Mouse (Mus musculus) layer of hippocampus, adult 9-11 months (tissue): ENCODE measurements around the gene Vpreb1.
"Not testable (repeated sequence)": the region's sequence is repeated elsewhere in the genome, so short reads cannot be mapped to it uniquely, and the experiment has no call there.

Experiments used
- DNase-seq: peaks from one replicate; pipeline ENCODE4 v3.0.0; 2022

Vpreb1 gene

DNA sequence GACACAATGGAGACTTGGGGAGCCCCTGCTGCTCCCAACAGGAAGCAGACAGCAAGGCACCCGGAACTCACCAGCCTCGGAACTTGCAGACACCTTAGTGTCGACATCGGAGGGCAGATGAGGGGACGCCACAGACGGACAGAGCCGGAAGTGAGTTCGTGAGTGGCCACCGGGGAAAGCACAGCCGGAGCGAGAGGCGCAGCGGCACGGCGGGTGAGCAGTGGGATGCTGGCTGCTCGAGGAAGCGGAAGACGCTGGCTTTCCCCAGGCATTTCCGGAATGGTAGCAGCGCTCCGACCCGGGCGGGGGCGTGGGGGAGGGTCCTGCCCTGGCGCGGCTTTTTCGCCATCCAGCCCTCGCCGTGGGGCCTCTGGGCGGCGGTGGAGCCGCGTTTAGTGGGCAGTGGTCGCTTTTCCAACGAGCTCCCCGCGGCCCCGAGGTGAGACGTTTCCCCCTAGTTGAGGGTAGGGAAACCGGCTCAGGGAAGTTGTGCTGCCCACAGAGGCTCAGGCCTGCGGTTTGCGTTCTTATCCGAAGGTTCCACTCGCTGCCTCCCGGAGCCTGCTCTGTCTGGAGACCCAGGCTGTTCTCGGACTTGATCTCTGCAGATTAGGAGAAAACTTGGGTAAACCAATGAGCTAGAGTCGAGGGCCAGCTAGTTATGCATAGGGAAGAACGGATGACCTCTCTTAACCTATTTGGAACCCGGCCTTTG lies at the start of gene Vpreb1, which contains the start of gene Top3b:
Vpreb1 (minus strand) TSS at position 227 of the 715 bp plus-strand sequence.
Top3b (plus strand) TSS at position 120 of the 715 bp plus-strand sequence.
- DNase-seq, result peak; percentile 93

- peak; percentile 77 for DNase-seq
Measured at GRCm38 (mm10) chr16:16918441-16919117, 47.9 kb upstream of the Vpreb1 start.

DNA sequence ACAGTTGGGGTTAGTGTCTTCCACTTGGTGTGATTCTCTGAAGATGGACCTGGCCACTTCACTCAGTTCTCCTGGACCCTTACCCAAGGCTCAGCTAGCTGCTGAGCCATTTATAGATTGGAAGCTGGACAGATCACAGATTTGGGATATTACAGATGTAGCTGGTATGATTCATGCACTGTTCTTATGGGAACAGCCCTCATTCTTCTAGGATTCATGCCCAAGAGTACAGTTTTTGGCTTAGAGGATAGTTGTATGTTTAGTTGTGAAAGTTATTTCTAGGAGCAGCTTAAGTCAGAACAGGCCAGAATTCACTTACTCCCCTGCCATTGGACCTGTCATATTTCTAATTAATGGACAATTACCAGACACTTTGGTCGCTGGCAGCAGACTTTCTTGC lies 42.8 kb upstream of the Vpreb1 start:
- DNase-seq, result no peak

DNA sequence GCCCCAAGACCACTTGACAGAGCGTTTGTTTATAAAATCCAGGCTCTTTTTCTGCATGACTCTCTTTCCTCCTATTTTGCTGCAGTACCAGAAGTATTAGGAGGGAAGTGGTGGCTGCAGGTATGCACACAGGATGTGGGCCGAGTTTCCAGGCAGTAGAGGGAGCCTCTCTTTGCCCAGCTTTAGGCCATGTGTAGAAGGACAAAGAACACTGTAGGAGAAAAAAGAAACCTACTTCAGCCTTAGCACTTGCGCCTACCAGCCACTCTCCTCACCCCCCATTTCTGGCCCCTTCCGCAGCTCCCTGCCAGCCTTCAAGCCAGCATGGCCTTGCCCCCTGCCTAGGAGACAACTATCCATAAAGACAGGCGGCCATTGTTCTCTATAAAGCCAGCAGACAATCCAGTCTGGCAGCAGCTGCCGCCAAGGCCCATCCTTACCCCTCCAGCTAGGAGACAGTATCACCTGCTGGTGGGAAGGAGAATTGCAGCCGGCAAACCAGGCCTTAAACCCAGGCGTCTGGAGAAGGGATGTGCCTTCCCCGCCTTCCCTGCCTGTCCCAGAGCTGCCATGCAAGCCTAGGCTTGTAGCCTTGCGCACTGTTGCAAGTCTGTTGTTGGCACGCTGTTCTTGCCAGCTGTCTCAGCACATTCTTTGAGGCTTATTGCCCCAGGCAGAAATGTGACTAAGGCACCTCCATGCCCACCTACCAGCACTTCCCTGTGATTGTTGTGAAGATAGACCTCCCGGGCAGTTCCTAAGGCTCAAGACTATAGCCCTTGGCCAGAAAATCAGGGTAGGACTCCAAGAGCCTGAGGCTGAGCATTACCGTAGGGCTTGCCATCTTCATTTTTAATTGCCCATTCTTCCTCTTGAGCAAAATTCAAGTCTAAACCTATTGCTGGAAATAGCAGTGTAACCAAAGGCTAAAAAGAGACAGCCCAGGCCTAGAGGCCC lies 41.3 kb upstream of the Vpreb1 start:
- peak; percentile 80 for DNase-seq

DNA sequence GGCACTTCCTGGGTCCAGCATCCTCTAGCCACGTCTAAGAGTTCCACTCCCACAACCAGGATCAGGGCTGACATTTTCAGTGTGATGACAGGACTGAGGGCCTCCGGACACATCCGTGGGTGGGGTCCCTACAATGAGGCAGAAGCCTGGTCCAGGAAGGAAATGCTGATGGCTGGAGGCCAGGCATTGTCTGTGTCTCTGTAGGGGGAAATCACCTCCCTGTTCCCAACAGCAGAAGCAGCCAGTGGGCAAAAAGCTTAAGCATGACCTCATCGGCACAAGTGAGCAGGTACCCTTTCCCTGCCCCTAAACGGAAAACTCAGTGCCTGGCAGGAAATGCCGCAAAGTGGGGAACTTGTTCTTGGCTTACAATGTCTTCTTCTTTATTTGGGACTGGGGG lies 37.2 kb upstream of the Vpreb1 start:
- no peak for DNase-seq

GRCm38 (mm10) chr16:16903188-16903587 lies 32.5 kb upstream of the Vpreb1 start:
- no peak for DNase-seq

DNA sequence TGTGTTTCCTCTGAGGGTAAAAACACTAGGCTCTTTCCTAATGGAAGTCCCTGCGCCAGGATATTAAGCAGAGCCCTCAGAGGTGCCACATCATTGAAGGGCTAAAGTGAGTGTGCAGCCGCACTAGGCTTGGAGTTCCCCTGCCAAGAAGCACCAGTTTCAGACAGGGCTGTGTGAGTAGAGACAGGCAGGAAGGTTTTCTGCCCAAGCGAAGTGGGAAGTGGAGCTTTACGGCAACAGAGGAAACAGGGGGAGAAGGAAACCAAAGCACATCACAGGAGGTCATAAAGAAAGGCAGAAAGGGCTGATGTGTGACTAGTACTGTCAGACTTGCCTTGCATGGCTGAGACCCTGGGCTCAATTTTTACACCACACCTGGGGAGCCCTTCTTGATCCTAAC lies 31.7 kb upstream of the Vpreb1 start:
- DNase-seq, result no peak

DNA sequence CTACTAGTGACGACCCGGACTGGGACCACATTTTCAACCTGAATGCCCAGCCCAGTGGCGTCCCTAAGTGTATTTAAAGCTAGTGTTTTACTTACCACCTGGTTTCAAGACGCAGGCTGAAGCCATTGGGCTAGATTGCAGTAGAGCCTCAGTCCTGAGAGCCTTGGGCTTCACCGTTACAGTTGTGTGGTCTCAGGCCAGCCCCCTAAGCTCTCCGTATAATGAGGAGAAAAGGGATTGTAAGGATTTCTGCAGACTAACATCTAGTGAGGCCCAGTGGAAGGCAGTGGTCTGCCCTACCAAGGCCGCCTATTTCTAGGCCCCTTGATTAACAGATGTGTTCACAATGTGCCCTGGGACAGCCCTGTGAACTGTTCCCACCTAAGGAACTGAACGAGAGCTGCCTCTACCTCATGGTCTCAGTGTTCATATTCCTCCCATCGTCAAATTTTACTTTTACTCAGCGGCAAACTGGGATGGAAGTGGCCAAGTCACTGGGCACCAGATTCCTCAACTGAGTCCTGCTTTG lies 26.5 kb upstream of the Vpreb1 start:
- DNase-seq, result no peak

GRCm38 (mm10) chr16:16896382-16897055 lies 25.9 kb upstream of the Vpreb1 start, which contains the start of gene Ppm1f:
Gene Ppm1f, plus strand, starts transcription at chr16:16896469.
- peak; percentile 94 for DNase-seq

GRCm38 (mm10) chr16:16896015-16896381 lies 25.4 kb upstream of the Vpreb1 start:
- DNase-seq, result no peak

- no peak for DNase-seq
Measured at GRCm38 (mm10) chr16:16892366-16892765, 21.7 kb upstream of the Vpreb1 start.

- DNase-seq, result no peak
Measured at GRCm38 (mm10) chr16:16888341-16888740, 17.7 kb upstream of the Vpreb1 start.

GRCm38 (mm10) chr16:16879025-16879424 lies 8.4 kb upstream of the Vpreb1 start:
- no peak for DNase-seq

GRCm38 (mm10) chr16:16870241-16870616 lies 414 bp downstream of the Vpreb1 start:
- no peak for DNase-seq

GRCm38 (mm10) chr16:16865696-16866561 lies 4.7 kb downstream of the Vpreb1 start:
- DNase-seq, result no peak

DNA sequence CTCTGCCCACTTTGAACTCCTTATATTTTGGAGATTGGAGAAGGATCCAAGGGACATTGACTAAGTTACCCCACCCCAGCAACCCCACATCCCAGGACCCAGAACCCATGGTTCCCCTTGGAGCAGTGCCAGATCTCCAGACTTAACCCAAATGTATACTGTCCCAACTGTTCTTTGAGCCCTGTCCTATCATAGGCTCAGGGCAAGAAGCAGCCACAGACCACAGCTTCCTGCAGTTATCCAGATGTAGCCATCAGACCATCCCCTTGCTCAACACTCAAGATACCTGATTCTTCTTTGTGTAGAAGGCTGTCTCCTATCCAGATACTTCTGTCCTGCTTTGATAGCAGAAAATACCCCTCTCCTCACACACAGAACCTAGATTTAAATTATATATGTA lies 5.4 kb downstream of the Vpreb1 start:
- DNase-seq, result no peak

DNA sequence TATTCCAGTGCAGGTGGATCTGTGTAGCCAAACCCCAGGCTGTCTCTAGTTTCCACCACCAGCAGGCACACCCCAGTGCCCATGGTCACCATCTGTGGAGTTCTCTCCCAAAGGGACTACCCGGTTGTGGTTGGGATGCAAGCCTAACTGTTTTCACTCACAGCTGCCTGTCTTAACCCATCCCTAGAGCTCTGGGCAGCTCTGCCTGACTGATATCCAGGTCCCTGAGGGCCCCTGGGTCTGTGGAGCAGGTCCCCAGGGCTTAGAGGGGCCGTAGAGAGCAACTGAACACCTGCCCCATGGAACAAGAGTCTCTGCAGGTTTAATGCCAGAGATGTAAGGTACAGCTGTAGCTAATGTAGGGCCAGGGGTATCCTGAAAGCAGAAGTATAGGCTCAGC lies 6.7 kb downstream of the Vpreb1 start, which contains the start of gene Igll1:
Igll1 (minus strand) TSS at position 8 of the 400 bp plus-strand sequence.
- no peak for DNase-seq

DNA sequence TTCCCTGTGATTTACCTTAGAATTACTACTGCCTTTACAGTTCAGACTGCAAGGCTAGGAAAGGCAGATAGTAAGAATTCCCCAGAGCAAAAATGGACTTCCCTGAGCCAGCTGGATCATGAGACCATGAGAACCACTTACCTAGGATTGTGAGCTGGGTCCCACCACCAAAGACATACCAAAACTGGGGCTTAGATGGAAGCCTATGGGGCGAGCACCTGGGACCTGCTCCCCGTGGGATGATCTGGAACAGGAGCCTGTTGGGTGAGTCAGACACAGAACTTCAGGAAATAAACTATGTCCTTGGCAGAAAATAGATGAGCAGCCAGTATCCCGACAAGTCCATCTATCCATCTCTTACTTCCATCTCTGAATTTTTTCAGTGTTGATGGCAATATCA lies 8.4 kb downstream of the Vpreb1 start:
- no peak for DNase-seq

DNA sequence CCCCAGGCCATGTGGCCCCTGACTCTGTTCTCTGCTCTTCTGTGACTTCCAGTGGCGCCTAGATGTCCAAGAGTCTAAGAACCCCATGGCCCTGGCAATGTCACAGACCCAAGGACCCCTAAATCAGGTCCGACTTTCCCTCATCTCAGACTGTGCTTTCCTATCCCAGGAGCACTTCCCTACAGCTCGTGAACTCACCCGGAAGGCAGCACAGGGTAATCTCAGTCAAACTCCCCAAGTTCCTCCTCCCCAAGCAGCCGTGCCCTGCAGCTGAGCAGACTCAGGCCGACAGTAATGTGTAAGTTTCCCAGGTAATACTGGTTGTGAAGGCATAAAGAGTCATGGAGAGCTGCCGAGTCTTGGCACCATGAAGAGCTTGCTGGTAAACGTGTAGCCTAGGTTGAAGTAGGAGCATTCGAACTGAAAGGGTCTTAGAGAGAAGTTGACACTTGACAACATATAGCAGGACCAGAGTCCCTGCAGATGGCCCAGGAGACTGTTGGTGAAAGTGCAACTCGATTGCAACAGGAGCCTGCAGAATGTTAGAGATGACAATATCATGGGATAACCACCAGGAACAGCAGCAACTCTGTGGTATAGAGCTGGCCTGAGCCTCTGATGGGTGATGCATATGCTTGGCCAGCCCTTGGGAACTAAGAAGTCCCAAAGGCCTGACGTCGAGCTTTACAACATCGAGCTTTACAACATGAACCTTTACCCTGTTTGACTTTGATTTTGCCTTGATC lies 13.7 kb downstream of the Vpreb1 start:
- no peak for DNase-seq

DNA sequence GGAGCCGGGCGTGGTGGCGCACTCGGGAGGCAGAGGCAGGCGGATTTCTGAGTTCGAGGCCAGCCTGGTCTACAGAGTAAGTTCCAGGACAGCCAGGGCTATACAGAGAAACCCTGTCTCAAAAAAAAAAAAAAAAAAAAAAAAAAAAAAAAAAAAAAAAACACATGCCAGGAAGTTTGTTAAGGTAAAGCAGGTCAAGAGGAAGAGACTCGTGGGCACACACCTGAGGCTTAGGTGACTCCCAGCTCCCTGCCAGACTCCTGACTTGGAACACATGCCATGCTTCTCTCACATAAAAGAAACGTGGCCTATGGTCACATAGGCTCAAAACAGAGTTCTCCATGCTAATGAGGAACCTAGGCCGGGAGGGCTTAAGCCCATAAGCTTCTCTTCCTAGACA lies 14.6 kb downstream of the Vpreb1 start:
- DNase-seq, result not testable (repeated sequence)

GRCm38 (mm10) chr16:16855541-16855940 lies 15.1 kb downstream of the Vpreb1 start:
- DNase-seq, result no peak
